Mouse (Mus musculus): Measurements from ENCODE around the gene Wnt1.

Gene Wnt1

GRCm38 (mm10) chr15:98834059-98834458 lies 44.4 kb downstream of the Wnt1 start:
- DNase-seq (ENCODE audit: low spot score in 2 of 2): no peak

GRCm38 (mm10) chr15:98835291-98835690 lies 45.6 kb downstream of the Wnt1 start:
- DNase-seq (ENCODE audit: low spot score in 2 of 2): no peak

- no peak for DNase-seq (ENCODE audit: low spot score in 2 of 2)
Measured at GRCm38 (mm10) chr15:98837006-98837742, 47.5 kb downstream of the Wnt1 start.

GRCm38 (mm10) chr15:98837743-98838103 lies 48.1 kb downstream of the Wnt1 start:
- no peak for DNase-seq (ENCODE audit: low spot score in 2 of 2)

GRCm38 (mm10) chr15:98839161-98839560 lies 49.5 kb downstream of the Wnt1 start:
- no peak for DNase-seq (ENCODE audit: low spot score in 2 of 2)

- no peak for DNase-seq (ENCODE audit: low spot score in 2 of 2)
Measured at GRCm38 (mm10) chr15:98839671-98840585, 50.3 kb downstream of the Wnt1 start.
